25 mouse cellular contexts compared by ENCODE assay signal in genomic region chr6:24373161-24373560, GRCm38 (mm10).
DNase-seq lines count a peak whose midpoint lies in the region; TF ChIP-seq lines count a peak whose summit lies in the region.
"Had no signal": no experiment of that assay in that cellular context is flagged by ENCODE, and none has a peak within 500 bp of the region (broad histone marks: within the 10 kb centered on the region; RNA-seq: fewer than 3 reads in every experiment).

No protein-coding gene starts in this region.

- intact Hi-C loops in gastrocnemius, postnatal 36 days (cut with DNase I) = no loop called here

- H3K4me3 ChIP-seq in layer of hippocampus, adult 2 months = no peak overlapping the region
- H3K4me3 ChIP-seq: forebrain, embryonic 10.5 days; heart, adult 2 months; heart, embryonic 10.5 days; heart, embryonic 13.5 days had no signal

- no peak for DNase-seq in layer of hippocampus, adult 2 months (ENCODE audit: low spot score in 2 of 2)
- no peak for DNase-seq in layer of hippocampus, adult 9-11 months
- peak; percentile 56 for DNase-seq in ES-CJ7 (ENCODE audit: low read depth, low spot score)
- peak; percentile 11 for DNase-seq in WW6 (ENCODE audit: low read depth, low spot score)
- DNase-seq in testis, postnatal 10 days (ENCODE audit: low spot score) = peak; percentile 40
- DNase-seq in adrenal gland, postnatal 14 days = no peak
- DNase-seq in gastrocnemius, postnatal 36 days = no peak
- no peak for DNase-seq in thymus, postnatal 4 days
- DNase-seq: adrenal gland, postnatal 10 days; B cell, adult 2 months; cerebellum, adult 11 months; cerebellum, adult 2 months; cerebellum, adult 9-11 months; cerebellum, postnatal 36 days; forebrain, postnatal 0 days; gastrocnemius, postnatal 25 days; heart, adult 2 months; heart, postnatal 14 days; heart, postnatal 4 days; kidney, adult 11 months had no signal

- peak; percentile 13; the same call in 1 of the 2 replicates for TF ChIP-seq CTCF in layer of hippocampus, adult 2 months (conservative IDR thresholded peaks at IDR 0.05)

- no peak overlapping the region for H3K27ac ChIP-seq in layer of hippocampus, adult 2 months
- H3K27ac ChIP-seq: forebrain, embryonic 10.5 days; heart, adult 2 months; heart, embryonic 10.5 days; heart, embryonic 13.5 days; hindbrain, embryonic 14.5 days; hindbrain, postnatal 0 days had no signal

Comparison
In these comparisons a context has a peak if more than half of its experiments do, and no peak if none do; other contexts are left out.
1. DNase-seq: peak in ES-CJ7 (single experiment), WW6 (single experiment) and testis, postnatal 10 days (single experiment); none in layer of hippocampus, adult 2 months (0 of 2), layer of hippocampus, adult 9-11 months (single experiment), adrenal gland, postnatal 14 days (single experiment), gastrocnemius, postnatal 36 days (0 of 2) and thymus, postnatal 4 days (single experiment).